Mouse (Mus musculus): ENCODE measurements around the gene Nim1k. TPM values are rescaled to one million over a fixed set of nuclear protein-coding genes. Genes with fewer than 3 reads are reported as not detected.
A peak's percentile ranks its signal among the peaks of the same experiment; 100 is the strongest.
"Not testable (repeated sequence)": the region's sequence is repeated elsewhere in the genome, so short reads cannot be mapped to it uniquely, and the experiment has no call there.

Gene Nim1k
- polyA plus RNA-seq, 1 experiment from 2014 or later = 0.32 TPM

- Histone ChIP-seq H3K4me2 (ENCODE audit: low read depth, low read length) (peak overlapping the region; percentile 96), H3K27me3 (ENCODE audit: insufficient read depth, low read length) (no peaks in the 10 kb centered on the region), H3K9ac (replicated peaks) (no peak overlapping the region), H3K4me3 (ENCODE audit: low read depth, low read length) (peak overlapping the region; percentile 87), H3K27ac (ENCODE audit: low read depth) (no peak overlapping the region), H3K9me3 (ENCODE audit: low read length) (no peaks in the 10 kb centered on the region), H3K4me1 (ENCODE audit: insufficient read depth) (peaks cover 10% of the 10 kb centered on the region), H3K36me3 (replicated peaks; ENCODE audit: insufficient read depth, low read length) (no peaks in the 10 kb centered on the region)
- 14% methylated on average over 5 of the region's 5 CpGs for WGBS (ENCODE audit: insufficient replicate concordance)
- DNase-seq = no peak
- no peak for ATAC-seq
- TF ChIP-seq CTCF (IDR thresholded peaks at IDR 0.05; ENCODE audit: low read depth) (no peak), EP300 (IDR thresholded peaks at IDR 0.05; ENCODE audit: low read depth) (no peak)
These were observed 66.0 kb downstream of the Nim1k start for GRCm38 (mm10) chr13:119689709-119690038.

GRCm38 (mm10) chr13:119684416-119685177, 71.1 kb downstream of the Nim1k start:
- H3K36me3 ChIP-seq (replicated peaks; ENCODE audit: insufficient read depth, low read length) = no peaks in the 10 kb centered on the region
- H3K9ac ChIP-seq (replicated peaks) = no peak overlapping the region
- ATAC-seq (no peak), DNase-seq (no peak)
- no peak overlapping the region for H3K4me3 ChIP-seq (ENCODE audit: low read depth, low read length)
- no peak for TF ChIP-seq CTCF (IDR thresholded peaks at IDR 0.05; ENCODE audit: low read depth)
- no peak for TF ChIP-seq EP300 (IDR thresholded peaks at IDR 0.05; ENCODE audit: low read depth)
- H3K9me3 ChIP-seq (ENCODE audit: low read length) = no peaks in the 10 kb centered on the region
- no peaks in the 10 kb centered on the region for H3K4me1 ChIP-seq (ENCODE audit: insufficient read depth)
- H3K4me2 ChIP-seq (ENCODE audit: low read depth, low read length) = no peak overlapping the region
- no peaks in the 10 kb centered on the region for H3K27me3 ChIP-seq (ENCODE audit: insufficient read depth, low read length)
- 77% methylated on average over 11 of the region's 11 CpGs for WGBS (ENCODE audit: insufficient replicate concordance)
- no peak overlapping the region for H3K27ac ChIP-seq (ENCODE audit: low read depth)

GRCm38 (mm10) chr13:119681161-119681560, 74.5 kb downstream of the Nim1k start:
- no peaks in the 10 kb centered on the region for H3K27me3 ChIP-seq (ENCODE audit: insufficient read depth, low read length)

GRCm38 (mm10) chr13:119679721-119680120, 76.0 kb downstream of the Nim1k start:
- Histone ChIP-seq H3K36me3 (replicated peaks; ENCODE audit: insufficient read depth, low read length) (no peaks in the 10 kb centered on the region), H3K9me3 (ENCODE audit: low read length) (no peaks in the 10 kb centered on the region), H3K4me3 (ENCODE audit: low read depth, low read length) (no peak overlapping the region), H3K27me3 (ENCODE audit: insufficient read depth, low read length) (no peaks in the 10 kb centered on the region), H3K4me1 (ENCODE audit: insufficient read depth) (no peaks in the 10 kb centered on the region), H3K9ac (replicated peaks) (no peak overlapping the region), H3K4me2 (ENCODE audit: low read depth, low read length) (no peak overlapping the region), H3K27ac (ENCODE audit: low read depth) (no peak overlapping the region)
- no peak for TF ChIP-seq CTCF (IDR thresholded peaks at IDR 0.05; ENCODE audit: low read depth)
- no peak for DNase-seq
- ATAC-seq = no peak
- WGBS (ENCODE audit: insufficient replicate concordance) = 48% methylated on average over 2 of the region's 2 CpGs

More at GRCm38 (mm10) chr13:119681161-119681560, 74.5 kb downstream of the Nim1k start:
- no peak overlapping the region for H3K4me2 ChIP-seq (ENCODE audit: low read depth, low read length)
- H3K9ac ChIP-seq (replicated peaks) = no peak overlapping the region
- H3K27ac ChIP-seq (ENCODE audit: low read depth) = no peak overlapping the region
- no peaks in the 10 kb centered on the region for H3K36me3 ChIP-seq (replicated peaks; ENCODE audit: insufficient read depth, low read length)
- H3K9me3 ChIP-seq (ENCODE audit: low read length) = no peaks in the 10 kb centered on the region
- no peak for TF ChIP-seq CTCF (IDR thresholded peaks at IDR 0.05; ENCODE audit: low read depth)
- TF ChIP-seq EP300 (IDR thresholded peaks at IDR 0.05; ENCODE audit: low read depth) = no peak
- H3K4me3 ChIP-seq (ENCODE audit: low read depth, low read length) = no peak overlapping the region
- DNase-seq (no peak), ATAC-seq (no peak)
- WGBS (ENCODE audit: insufficient replicate concordance) = 60% methylated on average over 3 of the region's 3 CpGs
- no peaks in the 10 kb centered on the region for H3K4me1 ChIP-seq (ENCODE audit: insufficient read depth)

GRCm38 (mm10) chr13:119678794-119679193, 76.9 kb downstream of the Nim1k start:
- H3K36me3 ChIP-seq (replicated peaks; ENCODE audit: insufficient read depth, low read length) = no peaks in the 10 kb centered on the region
- WGBS (ENCODE audit: insufficient replicate concordance) = 77% methylated on average over 8 of the region's 8 CpGs
- H3K27ac ChIP-seq (ENCODE audit: low read depth) = no peak overlapping the region
- ATAC-seq = no peak
- DNase-seq = no peak
- no peaks in the 10 kb centered on the region for H3K4me1 ChIP-seq (ENCODE audit: insufficient read depth)
- no peaks in the 10 kb centered on the region for H3K9me3 ChIP-seq (ENCODE audit: low read length)
- no peaks in the 10 kb centered on the region for H3K27me3 ChIP-seq (ENCODE audit: insufficient read depth, low read length)
- no peak overlapping the region for H3K4me2 ChIP-seq (ENCODE audit: low read depth, low read length)
- TF ChIP-seq CTCF (IDR thresholded peaks at IDR 0.05; ENCODE audit: low read depth) (no peak), EP300 (IDR thresholded peaks at IDR 0.05; ENCODE audit: low read depth) (no peak)
- H3K4me3 ChIP-seq (ENCODE audit: low read depth, low read length) = no peak overlapping the region
- H3K9ac ChIP-seq (replicated peaks) = no peak overlapping the region

GRCm38 (mm10) chr13:119661420-119661819, 94.3 kb downstream of the Nim1k start:
- H3K4me1 ChIP-seq (ENCODE audit: insufficient read depth); H3K4me2 ChIP-seq (ENCODE audit: low read depth, low read length); ATAC-seq; H3K9me3 ChIP-seq (ENCODE audit: low read length); H3K4me3 ChIP-seq (ENCODE audit: low read depth, low read length); DNase-seq; H3K27me3 ChIP-seq (ENCODE audit: insufficient read depth, low read length); H3K36me3 ChIP-seq (replicated peaks; ENCODE audit: insufficient read depth, low read length); H3K9ac ChIP-seq (replicated peaks); H3K27ac ChIP-seq (ENCODE audit: low read depth): not testable (repeated sequence)
- WGBS (ENCODE audit: insufficient replicate concordance) = 72% methylated on average over 4 of the region's 9 CpGs
- peak; percentile 13; the same call in 1 of the 2 replicates for TF ChIP-seq CTCF (IDR thresholded peaks at IDR 0.05; ENCODE audit: low read depth)

Other genes starting within 250 kb of the Nim1k start
- not detected in 2 replicates for gene Ccl28, start 132.1 kb downstream of the Nim1k start, polyA plus RNA-seq (2015; fragmentation: Nextera tagmentation; extraction: Ambion mirVana)
- gene Hmgcs1, start 65.5 kb downstream of the Nim1k start, polyA plus RNA-seq (2015; fragmentation: Nextera tagmentation; extraction: Ambion mirVana) = 81.2 and 94.7 TPM in 2 replicates
- 8.8 and 11.0 TPM in 2 replicates for gene Zfp131, start 35.0 kb upstream of the Nim1k start, polyA plus RNA-seq (2015; fragmentation: Nextera tagmentation; extraction: Ambion mirVana)
- gene AF067063, start 74.3 kb upstream of the Nim1k start, polyA plus RNA-seq (2015; fragmentation: Nextera tagmentation; extraction: Ambion mirVana) = not detected in 2 replicates
- gene D13Ertd608e, start 80.1 kb upstream of the Nim1k start, polyA plus RNA-seq (2015; fragmentation: Nextera tagmentation; extraction: Ambion mirVana) = 0.19 TPM in 1 of 2 replicates, not detected in the other
- not detected in 2 replicates for gene Tcstv1, start 138.9 kb upstream of the Nim1k start, polyA plus RNA-seq (2015; fragmentation: Nextera tagmentation; extraction: Ambion mirVana)
- not detected in 2 replicates for gene Gm21761, start 173.4 kb upstream of the Nim1k start, polyA plus RNA-seq (2015; fragmentation: Nextera tagmentation; extraction: Ambion mirVana)
- gene B020031M17Rik, start 194.9 kb upstream of the Nim1k start, polyA plus RNA-seq (2015; fragmentation: Nextera tagmentation; extraction: Ambion mirVana) = not detected in 2 replicates

All from liver, postnatal 0 days (tissue).